Comparison of ENCODE assay signal across 16 mouse cellular contexts in genomic region chr17:63405955-63406354, GRCm38 (mm10).
"Had no signal": no experiment of that assay in that cellular context is flagged by ENCODE, and none has a peak within 500 bp of the region (broad histone marks: within the 10 kb centered on the region; RNA-seq: fewer than 3 reads in every experiment).

No protein-coding gene starts in this region.

- H3K4me2 ChIP-seq: limb, embryonic 15.5 days; liver, embryonic 11.5 days; lung, embryonic 14.5 days; midbrain, embryonic 12.5 days; midbrain, embryonic 15.5 days; neural tube, embryonic 12.5 days had no signal

- H3K9ac ChIP-seq: limb, embryonic 15.5 days; liver, embryonic 14.5 days; liver, postnatal 0 days; lung, embryonic 14.5 days; midbrain, embryonic 12.5 days; midbrain, embryonic 15.5 days; neural tube, embryonic 12.5 days had no signal

- DNase-seq: kidney, adult 2 months; kidney, postnatal 14 days; kidney, postnatal 4 days; liver, postnatal 0 days; lung, embryonic 14.5 days; thymus, postnatal 4 days had no signal

- ATAC-seq: intestine, postnatal 0 days; liver, postnatal 0 days; lung, postnatal 0 days; midbrain, embryonic 15.5 days had no signal

- H3K4me3 ChIP-seq: limb, embryonic 15.5 days; midbrain, embryonic 12.5 days; midbrain, embryonic 15.5 days; neural tube, embryonic 12.5 days had no signal

- H3K27ac ChIP-seq: limb, embryonic 15.5 days; liver, embryonic 14.5 days; macrophage; midbrain, embryonic 12.5 days; midbrain, embryonic 15.5 days; neural tube, embryonic 12.5 days; stomach, postnatal 0 days had no signal

- H3K36me3 ChIP-seq: limb, embryonic 15.5 days; midbrain, embryonic 12.5 days; midbrain, embryonic 15.5 days; neural tube, embryonic 12.5 days had no signal

- H3K27me3 ChIP-seq: limb, embryonic 15.5 days; midbrain, embryonic 12.5 days; midbrain, embryonic 15.5 days; neural tube, embryonic 12.5 days had no signal

- H3K9me3 ChIP-seq: limb, embryonic 15.5 days; midbrain, embryonic 12.5 days; midbrain, embryonic 15.5 days; neural tube, embryonic 12.5 days had no signal
